Mouse (Mus musculus): ENCODE results near the gene Tssk3. TPM values are rescaled to one million over a fixed set of nuclear protein-coding genes. Genes with fewer than 3 reads are reported as not detected.
"Not testable (repeated sequence)": the region's sequence is repeated elsewhere in the genome, so short reads cannot be mapped to it uniquely, and the experiment has no call there.

Tssk3 gene
- polyA plus RNA-seq, 1 experiment from 2014 or later, result not detected

DNA sequence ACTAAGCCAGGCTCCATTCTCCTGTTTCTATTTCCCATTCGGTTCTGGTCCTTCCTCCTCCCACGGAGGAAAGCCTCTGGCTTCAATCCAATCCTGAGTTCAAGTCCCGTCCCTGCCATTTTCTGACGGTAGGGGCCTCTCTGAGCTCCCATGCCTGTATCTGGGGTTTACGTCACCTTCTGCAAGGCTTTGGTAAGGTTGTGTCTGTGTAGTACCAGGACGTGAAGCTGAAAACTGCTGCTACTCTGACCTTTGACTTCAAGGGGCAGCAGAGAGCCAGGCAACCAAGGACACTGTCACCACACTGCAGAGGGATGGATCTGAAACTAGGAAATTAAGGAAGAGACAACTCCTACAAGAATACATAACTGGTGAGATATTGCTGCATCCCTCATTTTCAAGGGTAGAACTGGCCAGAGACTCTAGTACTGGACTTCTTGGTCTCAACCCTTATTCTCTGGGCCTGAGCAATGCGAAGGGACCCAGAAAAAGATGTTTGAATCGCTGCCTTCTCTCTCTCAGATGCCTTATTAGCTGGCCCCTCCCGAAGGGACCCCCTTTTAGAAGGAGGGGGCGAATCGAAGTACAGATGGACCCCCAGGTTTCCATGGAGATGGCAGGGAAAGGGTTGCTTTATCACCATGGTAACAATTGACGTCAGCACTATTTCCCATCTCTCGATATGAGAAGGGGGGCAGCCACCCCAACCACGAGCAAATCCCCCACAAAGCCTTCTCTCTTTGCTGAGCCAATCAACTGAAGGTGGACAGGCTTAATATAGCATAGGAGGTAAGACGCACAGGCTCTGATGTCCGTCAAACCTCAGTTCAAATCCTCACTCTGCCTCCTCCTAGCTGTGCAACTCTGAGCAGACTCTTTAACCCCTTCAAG is 5.1 kb upstream of the Tssk3 start:
- 49% methylated on average over 16 of the region's 16 CpGs for WGBS
- Histone ChIP-seq H3K4me1 (peaks cover 52% of the 10 kb centered on the region), H3K9me3 (replicated peaks) (no peaks in the 10 kb centered on the region), H3K36me3 (no peaks in the 10 kb centered on the region), H3K27ac (peak overlapping the region; percentile 53; the same call in 1 of the 2 replicates), H3K27me3 (ENCODE audit: low read depth, poor library complexity, severe bottlenecking) (peaks cover 27% of the 10 kb centered on the region), H3K4me3 (no peak overlapping the region)
- DNase-seq (ENCODE audit: low spot score), result no peak

DNA sequence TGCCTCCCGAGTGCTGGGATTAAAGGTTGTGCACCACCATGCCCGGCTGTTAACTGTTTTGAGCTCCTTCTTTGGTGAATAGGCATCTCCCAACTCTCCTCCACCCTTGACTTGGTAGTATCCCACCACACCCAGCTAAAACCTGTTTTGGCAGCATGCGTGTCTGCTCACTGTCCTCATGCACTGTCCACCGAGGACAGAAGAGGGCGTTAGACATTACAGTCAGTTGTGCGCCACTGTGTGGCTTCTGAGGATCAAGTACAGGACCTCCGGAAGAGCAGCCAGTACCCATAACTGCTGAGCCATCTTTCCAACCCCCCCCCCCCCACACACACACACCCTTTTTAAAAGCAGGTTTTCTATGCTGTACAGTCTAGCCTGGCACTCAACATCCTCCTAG is 3.9 kb upstream of the Tssk3 start:
- WGBS, result 80% methylated on average over 7 of the region's 7 CpGs
- H3K9me3 ChIP-seq (replicated peaks), result no peaks in the 10 kb centered on the region
- no peak overlapping the region for H3K27ac ChIP-seq
- peaks cover 39% of the 10 kb centered on the region for H3K27me3 ChIP-seq (ENCODE audit: low read depth, poor library complexity, severe bottlenecking)
- peaks cover 46% of the 10 kb centered on the region for H3K4me1 ChIP-seq
- DNase-seq (ENCODE audit: low spot score), result no peak
- H3K4me3 ChIP-seq, result no peak overlapping the region
- H3K36me3 ChIP-seq, result no peaks in the 10 kb centered on the region

DNA sequence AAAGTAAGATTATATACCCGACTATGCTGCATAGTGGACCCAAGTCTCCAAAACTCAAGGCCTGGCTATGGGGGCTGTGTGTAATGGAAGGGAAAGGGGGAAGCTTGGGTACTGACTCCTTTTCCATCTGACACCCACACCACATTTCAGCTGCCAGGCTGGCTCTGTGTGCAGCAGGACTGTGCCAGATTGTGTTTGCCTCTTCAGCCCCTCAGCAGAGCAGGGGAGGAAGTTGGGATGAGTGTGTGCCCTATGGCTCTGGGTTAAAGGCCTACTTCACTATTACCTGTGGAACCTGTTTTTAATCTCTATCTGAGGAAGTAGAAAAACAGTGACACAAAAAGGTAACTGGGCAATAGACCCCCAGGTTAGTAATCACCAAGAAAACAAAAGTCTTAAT is 9.7 kb downstream of the Tssk3 start:
- DNase-seq (ENCODE audit: low spot score), result no peak
- 85% methylated on average over 1 of the region's 1 CpGs for WGBS
- Histone ChIP-seq H3K4me3 (no peak overlapping the region), H3K27ac (no peak overlapping the region), H3K36me3 (peaks cover 93% of the 10 kb centered on the region), H3K27me3 (ENCODE audit: low read depth, poor library complexity, severe bottlenecking) (no peaks in the 10 kb centered on the region), H3K4me1 (peaks cover 3% of the 10 kb centered on the region; the same call in 1 of the 2 replicates), H3K9me3 (replicated peaks) (no peaks in the 10 kb centered on the region)

DNA sequence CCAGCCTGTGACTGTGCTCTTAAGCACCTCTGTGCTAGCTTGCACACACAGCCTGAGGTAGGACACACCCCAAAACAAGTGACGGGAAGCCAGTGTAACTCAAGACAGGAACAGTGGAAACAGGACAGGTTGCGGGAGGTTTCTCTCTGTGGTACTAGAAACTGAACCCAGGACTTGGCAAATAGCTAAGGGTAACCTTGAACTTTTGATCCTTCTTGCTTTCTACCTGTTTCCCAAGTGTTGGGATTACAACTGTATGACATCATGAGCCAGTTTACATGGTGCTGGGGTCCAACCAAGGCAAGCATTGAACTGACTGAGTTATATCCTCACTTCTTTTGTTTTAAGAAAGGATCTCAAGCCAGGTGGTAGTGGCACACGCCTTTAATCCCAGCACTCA is 11.0 kb downstream of the Tssk3 start:
- Histone ChIP-seq H3K27ac (no peak overlapping the region), H3K27me3 (ENCODE audit: low read depth, poor library complexity, severe bottlenecking) (no peaks in the 10 kb centered on the region), H3K9me3 (replicated peaks) (no peaks in the 10 kb centered on the region), H3K4me3 (no peak overlapping the region), H3K36me3 (peaks cover 92% of the 10 kb centered on the region), H3K4me1 (peaks cover 3% of the 10 kb centered on the region; the same call in 1 of the 2 replicates)
- 91% methylated on average over 3 of the region's 3 CpGs for WGBS
- no peak for DNase-seq (ENCODE audit: low spot score)

DNA sequence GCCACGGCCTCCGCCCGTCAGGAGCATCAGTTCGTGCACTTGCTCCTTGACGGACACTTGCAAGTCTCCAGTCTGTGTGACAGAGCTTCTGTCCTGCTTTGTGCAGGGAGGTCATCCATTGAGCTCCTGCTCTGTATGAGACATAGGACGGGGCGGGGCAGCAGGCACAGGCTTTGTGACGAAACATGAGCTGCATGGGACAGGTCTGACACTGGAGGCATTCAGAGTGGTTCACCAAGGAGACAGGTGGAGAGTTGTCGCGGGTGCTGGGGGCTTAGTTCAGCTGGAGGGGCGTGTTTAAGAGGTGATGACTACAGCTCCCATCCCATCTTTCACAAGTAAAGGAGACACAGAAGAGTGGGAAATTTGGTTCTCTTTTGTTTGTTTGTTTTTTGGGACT is 14.8 kb downstream of the Tssk3 start:
- Histone ChIP-seq H3K4me1 (no peaks in the 10 kb centered on the region), H3K9me3 (replicated peaks) (no peaks in the 10 kb centered on the region), H3K36me3 (peaks cover 92% of the 10 kb centered on the region), H3K27ac (no peak overlapping the region), H3K4me3 (no peak overlapping the region), H3K27me3 (ENCODE audit: low read depth, poor library complexity, severe bottlenecking) (no peaks in the 10 kb centered on the region)
- DNase-seq (ENCODE audit: low spot score), result no peak
- WGBS, result 92% methylated on average over 11 of the region's 11 CpGs

DNA sequence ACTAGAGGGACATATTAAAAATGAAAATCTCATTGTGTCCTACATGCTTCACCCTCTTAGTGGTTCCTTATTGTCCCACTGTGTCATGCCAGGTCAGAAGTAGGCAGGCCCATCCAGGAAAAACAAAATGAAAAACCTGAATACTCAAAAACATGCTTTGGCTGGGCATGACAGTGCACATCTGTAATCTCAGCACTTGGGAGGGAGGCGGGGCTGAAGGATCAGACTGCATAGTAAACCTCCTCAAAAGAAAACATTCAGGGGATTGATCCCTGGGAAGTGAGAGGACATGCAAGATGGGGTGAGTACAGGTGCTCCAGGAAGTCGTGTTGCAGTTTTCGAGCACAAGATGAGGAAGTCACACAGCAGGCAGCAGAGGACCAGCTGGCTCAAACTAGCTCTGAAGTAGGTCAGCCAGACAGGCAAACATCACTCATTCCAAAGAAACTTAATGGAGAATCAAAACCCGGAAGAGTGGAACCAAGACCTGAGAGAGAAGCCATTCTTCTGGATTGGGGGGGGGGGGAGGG is 26.5 kb downstream of the Tssk3 start:
- Histone ChIP-seq H3K27me3 (ENCODE audit: low read depth, poor library complexity, severe bottlenecking) (no peaks in the 10 kb centered on the region), H3K4me3 (no peak overlapping the region), H3K9me3 (replicated peaks) (no peaks in the 10 kb centered on the region), H3K36me3 (peaks cover 51% of the 10 kb centered on the region), H3K27ac (no peak overlapping the region), H3K4me1 (peaks cover 14% of the 10 kb centered on the region)
- WGBS, result 87% methylated on average over 4 of the region's 4 CpGs
- DNase-seq (ENCODE audit: low spot score), result no peak

DNA sequence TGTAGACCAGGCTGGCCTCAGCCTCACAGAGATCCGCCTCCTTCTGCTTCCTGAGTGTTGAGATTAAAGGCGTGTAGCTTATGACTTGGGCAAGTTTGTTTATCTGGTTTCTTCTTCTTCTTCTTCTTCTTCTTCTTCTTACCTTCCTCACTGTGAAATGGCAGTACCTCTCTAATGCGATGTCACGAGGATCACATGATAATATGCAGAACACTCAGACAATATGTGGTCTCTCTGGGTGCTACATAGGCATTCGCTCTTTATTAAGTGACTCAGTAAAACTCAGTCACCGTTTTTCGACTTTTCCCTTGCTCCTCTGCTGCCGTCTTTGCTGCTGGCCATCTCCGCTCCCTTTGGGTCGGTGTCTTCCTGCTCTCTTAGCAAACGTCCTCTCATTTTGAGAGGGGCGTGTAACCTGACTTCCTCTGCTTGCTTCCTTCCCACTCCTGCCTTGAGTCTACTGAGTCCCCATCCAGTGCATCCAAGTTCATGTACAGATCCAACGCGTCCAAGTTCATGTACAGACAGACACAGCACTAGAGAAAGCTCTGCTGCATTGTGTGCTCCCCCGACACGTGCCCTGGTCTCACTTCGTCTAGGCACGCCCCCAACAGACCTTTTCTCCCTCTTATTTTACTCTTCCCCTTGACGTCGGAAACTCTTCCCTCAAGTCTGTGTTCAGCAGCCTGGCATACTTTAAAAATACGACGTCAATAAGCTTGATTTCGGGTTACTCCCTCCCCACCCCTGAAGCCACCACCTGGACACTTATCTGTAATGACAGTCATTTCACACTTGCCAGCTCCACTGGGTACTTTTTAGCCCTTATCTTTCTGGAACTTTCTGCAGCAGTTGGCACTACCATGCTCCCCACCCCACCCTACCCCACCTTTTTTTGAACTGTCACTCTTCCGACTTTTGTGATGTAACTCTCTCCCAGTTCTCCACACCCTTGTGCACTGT is 27.4 kb downstream of the Tssk3 start:
- 0 out of 2 replicates have a peak overlapping the region, but pooled peaks have one; percentile 92 for H3K4me3 ChIP-seq
- 88% methylated on average over 24 of the region's 24 CpGs for WGBS

DNA sequence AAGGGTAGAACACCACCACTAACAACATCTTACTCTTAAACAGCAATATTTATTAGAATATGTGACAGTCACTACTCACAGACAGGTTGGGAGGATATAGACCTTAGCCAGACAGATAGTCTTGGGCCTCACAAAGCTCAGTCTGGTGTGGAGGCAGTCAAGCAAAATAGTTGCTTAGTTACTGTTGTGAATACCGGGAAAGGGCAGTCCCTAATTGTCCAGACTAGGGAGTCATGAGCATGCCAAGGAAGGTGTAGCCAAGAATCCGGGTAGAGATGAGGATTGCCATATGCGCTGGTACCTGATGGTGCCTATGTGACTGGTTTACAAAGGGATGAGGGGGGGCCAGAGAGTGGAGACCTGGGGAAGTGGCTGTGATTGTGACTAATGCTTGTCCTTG is 28.7 kb downstream of the Tssk3 start:
- H3K27ac ChIP-seq, result peak overlapping the region; percentile 78; the same call in 1 of the 2 replicates
- no peak for DNase-seq (ENCODE audit: low spot score)
- peak overlapping the region; percentile 92 for H3K4me3 ChIP-seq
- peaks cover 14% of the 10 kb centered on the region for H3K4me1 ChIP-seq
- H3K27me3 ChIP-seq (ENCODE audit: low read depth, poor library complexity, severe bottlenecking), result no peaks in the 10 kb centered on the region
- peaks cover 29% of the 10 kb centered on the region for H3K36me3 ChIP-seq
- no peaks in the 10 kb centered on the region for H3K9me3 ChIP-seq (replicated peaks)
- WGBS, result 48% methylated on average over 3 of the region's 3 CpGs

More for the DNA sequence above, 27.4 kb downstream of the Tssk3 start:
- Histone ChIP-seq H3K4me1 (peaks cover 14% of the 10 kb centered on the region), H3K27ac (no peak overlapping the region), H3K36me3 (peaks cover 41% of the 10 kb centered on the region), H3K27me3 (ENCODE audit: low read depth, poor library complexity, severe bottlenecking) (no peaks in the 10 kb centered on the region), H3K9me3 (replicated peaks) (no peaks in the 10 kb centered on the region)
- DNase-seq (ENCODE audit: low spot score), result no peak

DNA sequence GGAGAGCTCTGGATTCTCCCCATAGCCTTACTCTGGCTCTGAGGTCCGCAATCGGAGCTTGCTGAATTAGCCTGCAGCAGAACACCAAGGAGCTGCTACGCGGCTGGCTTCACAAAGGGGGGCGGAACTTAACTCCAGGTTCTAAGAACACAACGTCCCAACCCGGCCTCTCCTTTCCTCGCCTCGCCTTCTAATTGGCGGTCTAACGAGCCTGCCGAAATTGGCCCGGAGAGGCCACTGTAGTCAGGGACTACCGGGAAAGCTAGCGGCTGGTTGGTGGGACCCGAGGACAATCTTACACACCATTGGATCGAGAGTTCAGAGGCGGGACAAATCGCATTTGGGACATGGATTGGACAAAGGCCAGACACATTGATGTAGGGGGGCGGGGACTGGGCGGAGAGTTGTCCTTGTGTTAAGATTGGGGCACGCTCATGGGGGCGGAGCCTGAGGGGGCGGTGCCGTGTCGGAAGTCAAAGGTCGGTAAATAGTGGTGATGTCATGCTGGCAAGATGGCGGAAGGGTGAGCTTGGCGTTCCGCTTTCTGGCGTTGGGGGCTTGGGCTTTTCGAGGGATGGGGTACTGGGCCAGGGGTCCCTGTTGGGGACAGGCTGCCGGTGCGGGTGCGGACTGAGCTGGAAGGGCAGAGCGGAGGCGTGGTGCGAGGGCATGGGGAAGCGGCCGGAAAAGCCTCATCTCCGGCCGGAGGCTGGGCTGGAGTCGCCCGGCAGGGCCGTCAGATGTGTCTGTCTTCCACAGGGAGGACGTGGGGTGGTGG is 29.4 kb downstream of the Tssk3 start, which contains the start of gene Bsdc1:
Gene Bsdc1, plus strand, starts transcription at position 399 of the 778 bp plus-strand sequence.
- WGBS, result under 1% methylated on average over 46 of the region's 46 CpGs
- H3K27me3 ChIP-seq (ENCODE audit: low read depth, poor library complexity, severe bottlenecking), result no peaks in the 10 kb centered on the region
- H3K9me3 ChIP-seq (replicated peaks), result no peaks in the 10 kb centered on the region
- H3K27ac ChIP-seq, result peak within 1 kb of the TSS; percentile 90
- DNase-seq (ENCODE audit: low spot score), result peak; percentile 98
- peak within 1 kb of the TSS; percentile 92 for H3K4me3 ChIP-seq
- peaks cover 21% of the 10 kb centered on the region for H3K36me3 ChIP-seq
- peaks cover 14% of the 10 kb centered on the region for H3K4me1 ChIP-seq

DNA sequence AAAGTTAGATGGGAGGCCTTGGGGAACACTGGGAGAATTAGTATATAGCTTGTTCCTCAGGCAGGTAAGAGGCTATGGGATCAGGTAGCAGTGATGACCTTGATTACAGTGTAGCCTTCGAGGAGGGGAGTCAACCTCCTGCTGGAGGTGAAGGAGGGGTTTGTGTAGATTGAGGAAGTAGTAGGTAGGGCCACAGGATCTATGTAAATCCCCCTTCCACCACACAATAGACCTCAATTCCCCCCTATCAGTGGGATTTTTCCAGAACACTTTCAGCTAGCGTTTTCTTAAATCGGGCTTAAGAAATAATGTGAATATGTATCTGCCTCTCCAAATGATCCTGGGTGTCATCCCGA is 30.0 kb downstream of the Tssk3 start:
- Histone ChIP-seq H3K4me3 (peak overlapping the region; percentile 92), H3K4me1 (peaks cover 14% of the 10 kb centered on the region), H3K9me3 (replicated peaks) (no peaks in the 10 kb centered on the region), H3K27ac (peak overlapping the region; percentile 90), H3K36me3 (peaks cover 16% of the 10 kb centered on the region), H3K27me3 (ENCODE audit: low read depth, poor library complexity, severe bottlenecking) (no peaks in the 10 kb centered on the region)
- DNase-seq (ENCODE audit: low spot score), result no peak
- 0% methylated on average over 4 of the region's 4 CpGs for WGBS

DNA sequence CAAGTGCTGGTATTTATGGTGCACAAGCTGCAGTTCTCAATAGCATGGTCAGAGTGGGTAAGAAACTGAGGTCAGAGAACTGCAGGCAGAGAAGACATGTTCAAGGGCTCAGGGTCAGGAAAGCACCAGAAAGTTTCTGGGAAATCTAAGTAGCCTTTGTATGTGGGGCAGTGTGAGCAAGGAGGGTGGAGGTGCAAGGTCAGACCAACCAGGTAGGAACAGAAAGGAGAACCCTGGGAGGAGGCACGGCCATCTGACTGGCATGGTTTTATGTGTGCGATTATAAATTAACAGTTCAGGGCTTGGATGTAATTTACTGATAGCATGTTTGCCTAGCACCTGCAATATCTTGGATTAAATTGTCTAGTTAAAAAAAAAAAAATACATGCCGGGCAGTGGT is 31.1 kb downstream of the Tssk3 start:
- DNase-seq (ENCODE audit: low spot score), result no peak
- Histone ChIP-seq H3K27me3 (ENCODE audit: low read depth, poor library complexity, severe bottlenecking) (no peaks in the 10 kb centered on the region), H3K9me3 (replicated peaks) (no peaks in the 10 kb centered on the region), H3K4me3 (no peak overlapping the region), H3K36me3 (peaks cover 5% of the 10 kb centered on the region), H3K4me1 (peaks cover 14% of the 10 kb centered on the region), H3K27ac (no peak overlapping the region)
- 96% methylated on average over 3 of the region's 3 CpGs for WGBS

DNA sequence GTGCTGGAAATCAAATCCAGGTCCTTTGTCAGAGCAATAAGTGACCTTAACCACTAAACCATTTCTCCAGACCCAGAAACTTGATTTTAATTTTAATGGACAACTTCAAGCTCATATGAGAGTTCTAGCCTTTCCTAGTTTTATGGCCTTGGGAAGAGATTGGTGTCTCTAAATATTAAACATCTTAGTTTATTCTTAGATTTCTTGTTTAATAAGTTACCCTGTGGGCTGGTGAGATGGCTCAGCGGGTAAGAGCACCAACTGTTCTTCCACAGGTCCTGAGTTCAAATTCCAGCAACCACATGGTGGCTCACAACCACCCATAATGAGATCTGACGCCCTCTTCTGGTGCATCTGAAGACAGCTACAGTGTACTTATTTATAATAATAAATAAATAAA is 33.5 kb downstream of the Tssk3 start:
- not testable (repeated sequence) for H3K4me3 ChIP-seq; H3K36me3 ChIP-seq; H3K4me1 ChIP-seq; H3K27me3 ChIP-seq (ENCODE audit: low read depth, poor library complexity, severe bottlenecking); DNase-seq (ENCODE audit: low spot score); H3K27ac ChIP-seq; H3K9me3 ChIP-seq (replicated peaks)
- WGBS, result 69% methylated on average over 2 of the region's 2 CpGs
